Mouse (Mus musculus) G1E (cell line): ENCODE results near the gene Gm11127. TPM values are rescaled to one million over a fixed set of nuclear protein-coding genes. Genes with fewer than 3 reads are reported as not detected.
"Not testable (repeated sequence)": the region's sequence is repeated elsewhere in the genome, so short reads cannot be mapped to it uniquely, and the experiment has no call there.

Experiments used
- ATAC-seq: 2 replicates; pipeline ENCODE4 v1.8.0; 2016; ENCODE audit warnings: mild to moderate bottlenecking; ENCODE audit not compliant: insufficient number of reproducible peaks, poor library complexity, low FRiP score, severe bottlenecking; ENCODE audit errors: extremely low read depth
- DNase-seq: peaks from one replicate; pipeline ENCODE4 v3.0.0; 2012; ENCODE audit warnings: low spot score
- H3K27me3 ChIP-seq: 2 replicates; pipeline ENCODE4 v1.6.1; 2012; ENCODE audit warnings: mild to moderate bottlenecking, low read length, inconsistent platforms; ENCODE audit not compliant: insufficient read depth
- H3K36me3 ChIP-seq: replicated peaks from 2 replicates; pipeline ENCODE3; 2012; ENCODE audit warnings: mild to moderate bottlenecking, inconsistent platforms
- H3K4me1 ChIP-seq: 2 replicates; pipeline ENCODE4 v1.6.1; 2012; ENCODE audit warnings: low read depth, low read length, inconsistent platforms, mixed read lengths; ENCODE audit not compliant: insufficient read depth
- H3K4me3 ChIP-seq: 2 replicates; pipeline ENCODE4 v1.5.1; 2012; ENCODE audit warnings: low read depth, mild to moderate bottlenecking, inconsistent platforms, low read length, moderate library complexity, mixed read lengths
- H3K9me3 ChIP-seq: replicated peaks from 2 replicates; pipeline ENCODE4 v1.6.1; 2012; ENCODE audit warnings: inconsistent platforms
- CTCF ChIP-seq: IDR thresholded peaks from 2 replicates; pipeline ENCODE4 v1.5.1; 2012; ENCODE audit warnings: low read depth, low read length, inconsistent platforms, mixed read lengths
- GATA1 ChIP-seq: IDR thresholded peaks from 2 replicates; pipeline ENCODE4 v1.6.1; 2012; ENCODE audit warnings: borderline replicate concordance, low read length, inconsistent platforms, mixed read lengths
- GATA2 ChIP-seq: IDR thresholded peaks from 2 replicates; pipeline ENCODE4 v1.6.1; 2012; ENCODE audit warnings: low read depth, low read length, inconsistent platforms, borderline replicate concordance
- POLR2AphosphoS5 ChIP-seq: IDR thresholded peaks from 2 replicates; pipeline ENCODE4 v1.6.1; 2012; ENCODE audit warnings: low read depth, low read length, inconsistent platforms; ENCODE audit not compliant: insufficient replicate concordance
- TAL1 ChIP-seq: conservative IDR thresholded peaks from 2 replicates; pipeline ENCODE4 v1.6.1; 2012; ENCODE audit warnings: low read depth, low read length, inconsistent platforms, mixed read lengths
- polyA plus RNA-seq: library from polyadenylated mRNA; stranded (reverse); fragments of >175 nt; gene quantifications from 2 replicates; pipeline ENCODE4 v1.2.3, GENCODE M21; 2012
- total RNA-seq, 2 experiments: library from RNA; stranded (forward) in 1 of 2; stranded (reverse) in 1 of 2; fragments of 200-1000 nt in 1 of 2; fragments of >200 nt in 1 of 2; fragmentation: Nextera tagmentation in 1 of 2; gene quantifications; 2 replicates each; pipeline ENCODE4 v1.2.3; 2014 to 2017

The Gm11127 gene
- total and polyA plus RNA-seq, 3 experiments, result not detected

DNA sequence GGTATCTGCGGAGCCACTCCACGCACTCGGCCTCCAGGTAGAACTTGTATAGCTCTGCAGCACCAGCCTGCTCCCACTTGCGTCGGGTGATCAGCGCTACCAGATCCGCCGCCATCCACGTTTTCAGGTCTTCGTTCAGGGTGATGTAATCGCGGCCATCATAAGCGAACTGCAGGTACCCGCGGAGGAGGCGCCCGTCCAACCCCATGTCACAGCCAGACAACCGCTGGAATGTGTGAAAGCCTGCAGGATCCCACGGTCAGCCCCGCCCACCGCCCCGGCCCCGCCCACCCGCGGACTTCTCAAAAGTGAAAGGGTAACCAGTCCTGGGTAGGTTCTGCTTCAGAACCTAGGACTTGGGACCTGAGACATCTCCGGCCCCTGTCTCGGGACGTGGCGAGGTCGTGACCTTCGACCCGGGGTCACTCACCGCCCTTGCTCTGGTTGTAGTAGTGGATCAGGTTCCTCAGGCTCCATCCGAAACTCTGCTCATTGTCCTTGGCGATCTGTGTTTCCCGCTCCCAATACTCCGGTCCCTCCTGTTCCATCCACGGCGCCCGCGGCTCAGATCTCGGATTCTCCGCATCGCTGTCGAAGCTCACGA lies 25.2 kb upstream of the Gm11127 start:
- TF ChIP-seq GATA1, result no peak
- no peak for TF ChIP-seq CTCF
- TF ChIP-seq GATA2, result no peak
- TF ChIP-seq TAL1, result no peak
- TF ChIP-seq POLR2AphosphoS5, result no peak
- ATAC-seq (no peak), DNase-seq (no peak)
- Histone ChIP-seq H3K9me3 (no peaks in the 10 kb centered on the region; the same call in 1 of the 2 replicates), H3K4me3 (peak overlapping the region; percentile 60; the same call in 1 of the 2 replicates), H3K4me1 (peaks cover 9% of the 10 kb centered on the region), H3K36me3 (no peaks in the 10 kb centered on the region), H3K27me3 (peaks cover 25% of the 10 kb centered on the region)

DNA sequence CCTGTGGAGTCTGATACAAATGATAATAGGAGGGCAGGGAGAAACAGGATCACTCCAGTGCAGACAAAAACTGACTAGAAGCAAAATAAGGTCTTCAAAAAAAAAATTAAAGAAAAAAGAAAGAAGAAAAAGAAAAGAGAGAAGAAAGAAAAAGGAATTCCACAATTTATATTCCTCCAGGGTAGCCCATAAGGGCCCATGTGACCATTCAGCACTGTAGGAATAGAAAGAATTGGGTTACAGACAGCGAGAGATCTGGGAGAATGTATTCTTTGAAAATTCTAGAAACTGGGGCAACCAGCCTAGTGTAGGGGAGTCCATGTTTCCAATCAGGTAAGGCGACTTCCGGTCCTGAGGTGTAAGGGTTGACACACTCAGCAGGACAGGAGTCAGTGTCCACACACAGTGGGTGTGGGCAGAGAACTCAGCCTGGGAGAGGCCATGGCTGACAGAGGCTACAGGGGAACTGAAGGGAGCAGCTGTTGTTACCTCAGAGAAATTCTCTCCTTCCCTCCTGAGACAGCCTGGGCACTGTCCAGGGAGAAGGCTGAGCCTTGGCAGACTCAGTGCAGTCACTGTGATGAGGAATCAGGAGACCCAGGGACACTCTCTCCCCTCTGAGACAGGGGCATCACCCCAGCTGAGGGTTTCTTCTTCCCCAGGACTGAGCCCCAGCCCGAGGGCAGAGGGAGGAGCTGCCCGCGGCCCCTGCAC lies 24.5 kb upstream of the Gm11127 start:
- H3K27me3 ChIP-seq, result peaks cover 29% of the 10 kb centered on the region
- not testable (repeated sequence) for H3K36me3 ChIP-seq, H3K4me3 ChIP-seq, DNase-seq, ATAC-seq, H3K9me3 ChIP-seq, H3K4me1 ChIP-seq

DNA sequence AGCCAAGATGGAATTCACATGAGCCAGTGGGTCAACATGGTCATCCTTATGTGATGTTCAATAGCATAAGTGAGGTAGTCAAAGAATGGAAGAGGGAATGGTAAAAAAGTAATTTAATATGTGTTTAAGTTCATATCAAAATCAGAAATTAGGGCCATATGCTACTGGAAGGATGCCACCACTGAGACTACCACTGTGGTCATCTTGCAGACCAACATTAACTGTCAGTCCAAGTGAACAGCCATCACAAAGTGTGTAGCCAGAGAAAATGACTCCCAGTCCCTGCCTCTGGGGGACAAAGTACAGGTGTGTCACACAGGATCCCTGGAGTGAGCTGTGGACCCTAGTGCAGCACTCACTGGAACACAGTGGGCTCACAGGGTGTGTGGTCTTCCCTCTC lies 23.7 kb upstream of the Gm11127 start:
- DNase-seq, result not testable (repeated sequence)
- H3K27me3 ChIP-seq, result peaks cover 29% of the 10 kb centered on the region

DNA sequence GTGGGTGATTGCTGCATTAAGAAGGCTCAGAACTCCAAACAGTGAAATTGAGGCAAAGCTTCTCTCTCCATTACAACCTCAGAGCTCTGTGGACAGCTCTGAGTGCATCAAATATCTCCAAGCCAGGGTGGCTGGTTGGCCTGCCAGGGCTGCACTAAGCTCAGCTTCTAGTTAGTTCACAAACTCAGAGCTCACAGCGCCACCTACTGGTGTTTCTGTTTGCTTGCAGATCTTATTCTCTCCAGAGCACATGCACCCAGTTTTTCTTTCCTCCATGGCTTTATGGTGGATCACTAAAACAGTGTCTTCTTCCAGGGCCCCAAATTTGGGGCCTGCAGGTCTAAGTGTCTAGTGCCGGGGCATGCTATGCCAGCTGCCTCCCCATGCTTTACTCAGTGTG lies 2.7 kb upstream of the Gm11127 start:
- no peak overlapping the region for H3K4me3 ChIP-seq
- H3K9me3 ChIP-seq, result no peaks in the 10 kb centered on the region
- peak; percentile 79 for DNase-seq
- H3K36me3 ChIP-seq, result no peaks in the 10 kb centered on the region
- peak; percentile 29; the same call in 1 of the 2 replicates for ATAC-seq
- H3K4me1 ChIP-seq, result no peaks in the 10 kb centered on the region
- H3K27me3 ChIP-seq, result peaks cover 43% of the 10 kb centered on the region
- TF ChIP-seq CTCF (peak; percentile 97), POLR2AphosphoS5 (no peak)

More for the DNA sequence above, 23.7 kb upstream of the Gm11127 start:
- H3K36me3 ChIP-seq, H3K9me3 ChIP-seq, H3K4me1 ChIP-seq, H3K4me3 ChIP-seq, ATAC-seq: not testable (repeated sequence)

DNA sequence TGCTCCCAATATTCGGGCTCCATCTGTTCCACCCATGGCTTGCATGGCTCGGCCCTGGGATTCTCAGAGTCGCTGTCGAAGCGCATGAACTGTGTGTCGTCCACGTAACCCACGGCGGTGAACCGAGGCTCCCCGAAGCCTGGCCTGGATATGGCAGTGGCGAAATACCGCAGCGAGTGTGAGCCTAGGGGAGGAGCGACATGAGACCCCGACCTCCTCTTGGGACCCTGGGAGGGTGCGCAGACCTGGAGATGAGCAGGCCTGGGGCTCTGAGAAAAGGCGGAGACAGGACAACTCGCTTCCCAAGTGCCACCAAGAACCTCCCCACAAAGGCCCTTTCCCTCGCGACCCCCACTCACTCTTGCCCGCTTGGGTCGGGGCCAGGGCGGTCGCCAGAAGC lies 244 bp downstream of the Gm11127 start:
- ATAC-seq, H3K9me3 ChIP-seq, H3K4me1 ChIP-seq, H3K36me3 ChIP-seq, DNase-seq, H3K4me3 ChIP-seq: not testable (repeated sequence)
- peaks cover 31% of the 10 kb centered on the region for H3K27me3 ChIP-seq

DNA sequence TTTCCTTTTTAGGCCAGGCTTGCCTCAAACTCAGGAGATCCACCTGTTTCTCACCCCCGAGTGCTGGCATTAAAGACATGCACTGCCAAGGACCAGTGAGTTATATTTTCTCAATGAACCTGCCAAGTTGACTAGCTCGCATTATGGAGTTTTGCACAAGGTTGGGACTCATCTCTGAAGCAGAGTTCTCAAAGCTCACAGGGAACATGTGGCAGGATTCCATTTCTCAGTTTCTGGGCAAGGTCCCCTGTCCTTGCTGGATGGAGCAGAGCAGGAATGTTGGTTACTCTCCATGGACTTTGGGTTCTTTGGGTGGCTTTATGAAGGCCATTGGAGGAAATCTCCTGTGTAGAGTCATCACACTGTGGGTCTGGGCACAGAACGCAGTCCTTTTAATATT lies 14.9 kb downstream of the Gm11127 start:
- ATAC-seq (no peak), DNase-seq (no peak)
- no peaks in the 10 kb centered on the region for H3K9me3 ChIP-seq
- no peaks in the 10 kb centered on the region for H3K27me3 ChIP-seq
- peaks cover 5% of the 10 kb centered on the region for H3K36me3 ChIP-seq
- TF ChIP-seq CTCF (no peak), POLR2AphosphoS5 (no peak), GATA2 (no peak), GATA1 (no peak), TAL1 (no peak)
- peaks cover 23% of the 10 kb centered on the region for H3K4me1 ChIP-seq
- peak overlapping the region; percentile 72 for H3K4me3 ChIP-seq

DNA sequence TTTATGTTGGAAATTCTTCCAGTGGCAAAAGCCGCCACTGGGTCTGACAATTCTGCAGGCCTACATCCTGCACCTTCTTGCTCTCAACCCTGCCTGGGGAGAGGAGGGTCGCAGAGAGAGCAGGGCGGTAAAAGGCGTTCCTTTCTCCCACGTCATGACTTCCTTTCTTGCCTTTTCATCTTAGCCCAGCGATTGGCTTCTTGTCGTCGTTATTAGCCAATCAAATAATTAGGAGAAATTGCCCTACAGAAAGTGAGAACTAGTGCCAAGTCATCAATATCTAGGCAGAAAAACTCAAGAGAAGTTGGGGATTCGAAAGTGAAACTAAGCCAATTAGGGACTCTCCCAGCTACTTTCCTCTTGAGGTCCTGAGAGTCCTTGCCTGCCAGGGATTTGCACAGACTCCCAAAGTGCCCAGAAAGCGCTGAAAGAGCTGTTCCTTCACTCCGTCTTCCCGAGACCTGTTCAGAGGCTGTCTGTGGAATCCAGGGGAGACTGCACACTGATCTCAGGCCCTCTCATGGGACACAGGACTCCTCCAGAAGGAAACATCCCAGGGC lies 15.5 kb downstream of the Gm11127 start, which contains the start of the genes H2-T22 and Gm6034:
H2-T22 (minus strand) TSS at position 138 of the 560 bp plus-strand sequence.
Gm6034 (plus strand) TSS at position 352 of the 560 bp plus-strand sequence.
- DNase-seq, result peak; percentile 89
- H3K4me1 ChIP-seq, result peaks cover 23% of the 10 kb centered on the region
- H3K27me3 ChIP-seq, result not testable (repeated sequence)

DNA sequence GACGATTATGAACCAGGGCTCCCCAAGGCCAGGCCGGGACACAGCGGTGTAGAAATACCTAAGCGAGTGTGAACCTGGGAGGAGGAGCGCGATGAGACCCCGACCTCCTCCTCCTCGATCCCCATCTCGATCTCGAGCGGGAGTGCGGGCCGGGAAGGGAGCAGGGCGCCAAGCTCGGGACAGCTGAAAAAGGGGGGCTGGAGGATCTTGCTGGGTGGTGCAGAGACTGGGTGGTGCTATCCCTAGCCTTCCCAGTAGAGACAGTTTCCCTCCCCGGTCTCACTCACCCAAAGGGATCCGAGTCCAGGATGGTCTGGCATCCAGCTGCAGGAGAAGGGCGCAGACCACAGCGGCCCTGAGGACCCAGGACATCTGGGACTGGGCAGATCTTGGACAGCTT lies 16.1 kb downstream of the Gm11127 start:
- H3K9me3 ChIP-seq, H3K27me3 ChIP-seq, DNase-seq, ATAC-seq: not testable (repeated sequence)
- Histone ChIP-seq H3K4me1 (peaks cover 23% of the 10 kb centered on the region), H3K36me3 (peaks cover 15% of the 10 kb centered on the region), H3K4me3 (peak overlapping the region; percentile 72; the same call in 1 of the 2 replicates)

More for the DNA sequence above, 15.5 kb downstream of the Gm11127 start, which contains the start of the genes H2-T22 and Gm6034:
- H3K9me3 ChIP-seq, H3K36me3 ChIP-seq: not testable (repeated sequence)
- ATAC-seq, result peak; percentile 93
- peak within 1 kb of the TSS; percentile 72 for H3K4me3 ChIP-seq

DNA sequence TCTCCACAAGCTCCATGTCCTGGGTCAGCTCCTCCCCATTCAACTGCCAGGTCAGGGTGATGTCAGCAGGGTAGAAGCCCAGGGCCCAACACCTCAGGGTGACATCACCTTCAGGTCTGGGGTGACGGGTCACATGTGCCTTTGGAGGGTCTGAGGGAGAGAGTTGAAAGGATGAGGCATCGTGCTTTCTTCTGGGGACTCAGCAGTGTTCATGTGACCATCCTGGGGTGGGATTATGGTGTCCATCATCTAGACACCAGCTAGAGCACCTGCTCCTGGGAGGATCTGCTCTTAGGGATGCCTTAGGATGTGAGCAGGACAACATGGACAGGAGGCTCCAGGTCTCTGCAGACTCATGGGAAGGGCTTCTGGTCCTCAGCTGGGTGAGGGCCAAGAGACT lies 17.6 kb downstream of the Gm11127 start:
- DNase-seq, ATAC-seq, H3K9me3 ChIP-seq, H3K27me3 ChIP-seq, H3K4me3 ChIP-seq: not testable (repeated sequence)
- Histone ChIP-seq H3K4me1 (peaks cover 23% of the 10 kb centered on the region), H3K36me3 (peaks cover 16% of the 10 kb centered on the region)

DNA sequence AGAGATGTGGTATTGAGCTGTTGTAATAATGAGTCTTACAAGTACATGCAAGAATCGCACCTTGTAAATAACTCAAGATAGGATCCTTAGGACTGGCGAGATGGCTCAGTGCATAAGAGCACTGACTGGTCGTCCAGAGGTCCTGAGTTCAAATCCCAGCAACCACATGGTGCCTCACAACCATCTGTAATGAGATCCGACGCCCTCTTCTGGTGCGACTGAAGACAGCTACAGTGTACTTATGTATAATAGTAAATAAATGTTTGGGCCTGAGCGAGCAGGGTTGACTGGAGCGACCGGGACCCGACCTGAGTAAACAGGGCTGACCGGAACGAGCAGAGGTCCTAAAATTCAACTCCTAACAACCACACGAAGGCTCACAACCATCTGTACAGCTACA lies 22.0 kb downstream of the Gm11127 start:
- peaks cover 18% of the 10 kb centered on the region for H3K4me1 ChIP-seq
- ATAC-seq, H3K4me3 ChIP-seq, DNase-seq, H3K9me3 ChIP-seq, H3K27me3 ChIP-seq: not testable (repeated sequence)
- H3K36me3 ChIP-seq, result peaks cover 27% of the 10 kb centered on the region
